Mouse (Mus musculus): ENCODE results near the gene Fam187b. TPM values are rescaled to one million over a fixed set of nuclear protein-coding genes. Genes with fewer than 3 reads are reported as not detected.

Fam187b gene
- 0.33 TPM for polyA plus RNA-seq (2017; shearing (Covaris generic))

GRCm38 (mm10) chr7:30973501-30974289 is at the start of gene Fam187b:
Gene Fam187b (plus strand): TSS chr7:30973790.

DNA sequence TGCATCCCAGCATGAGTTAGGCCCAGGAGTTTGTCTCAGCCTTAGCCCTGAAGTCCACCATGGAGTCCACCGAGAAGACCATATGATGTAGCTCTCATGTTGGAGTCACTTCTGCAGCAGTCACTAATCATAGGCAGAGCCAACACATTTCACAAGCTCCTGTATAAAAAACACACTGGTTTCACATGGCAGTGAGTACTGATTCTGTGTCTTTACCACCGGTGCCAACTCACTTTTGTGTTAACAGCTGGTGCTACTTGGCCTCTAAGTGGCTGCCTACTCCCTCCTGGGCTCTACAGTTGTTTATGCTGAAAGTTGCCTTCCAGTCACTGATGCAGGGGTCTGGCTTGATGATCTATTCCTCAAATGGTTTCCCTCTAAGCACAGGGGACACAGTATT is 49.0 kb upstream of the Fam187b start, which contains the start of gene Hamp2:
Gene Hamp2, minus strand, starts transcription at position 101 of the 400 bp plus-strand sequence.

GRCm38 (mm10) chr7:30943909-30944635 is 29.5 kb upstream of the Fam187b start, which contains the start of gene Hamp:
Gene Hamp (minus strand): TSS chr7:30944032.

DNA sequence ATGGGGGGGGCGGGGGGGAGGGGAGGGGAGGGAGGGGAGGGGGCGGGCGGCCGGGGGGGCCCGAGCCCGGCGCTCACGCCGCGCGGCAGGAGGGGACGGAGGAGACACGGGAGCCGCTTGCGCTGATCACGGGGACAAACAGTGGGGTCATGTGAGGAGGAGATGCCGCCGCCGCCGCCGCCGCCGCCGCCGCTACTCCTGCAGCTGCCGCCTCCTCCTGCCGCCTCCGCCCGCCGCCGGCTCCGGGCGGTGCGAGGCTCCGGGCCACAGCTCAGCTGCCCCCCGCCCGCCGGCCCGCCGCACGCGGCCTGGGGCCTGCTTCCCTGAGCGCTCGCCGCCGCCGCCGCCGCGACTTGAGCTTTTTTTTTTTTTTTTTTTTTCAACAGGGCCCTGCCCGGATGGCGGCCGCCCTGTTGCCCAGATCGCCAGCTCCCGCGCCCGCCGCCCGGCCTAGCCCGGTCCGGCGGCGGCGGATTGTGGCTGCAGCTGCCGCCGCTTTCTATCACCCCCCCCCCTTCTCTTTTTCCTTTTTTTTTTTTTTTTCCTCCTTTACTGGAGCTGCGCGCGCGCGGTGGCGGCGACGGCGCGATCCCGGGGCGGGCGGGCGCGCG is 16.7 kb upstream of the Fam187b start, which contains the start of gene Usf2:
Gene Usf2, minus strand, starts transcription at position 48 of the 611 bp plus-strand sequence.

GRCm38 (mm10) chr7:30973251-30973500 is 414 bp upstream of the Fam187b start, which contains the start of gene Lsr:
Gene Lsr (minus strand): TSS chr7:30973464.

Other genes with a start within 250 kb of the Fam187b start
- gene Tmem147, start 244.2 kb upstream of the Fam187b start, polyA plus RNA-seq (2017; shearing (Covaris generic)): 66.4 TPM
- 1.1 TPM for gene Gapdhs, start 230.1 kb upstream of the Fam187b start, polyA plus RNA-seq (2017; shearing (Covaris generic))
- 1.2 TPM for gene Sbsn, start 222.3 kb upstream of the Fam187b start, polyA plus RNA-seq (2017; shearing (Covaris generic))
- gene Dmkn, start 210.0 kb upstream of the Fam187b start, polyA plus RNA-seq (2017; shearing (Covaris generic)): not detected
- not detected for gene Krtdap, start 185.9 kb upstream of the Fam187b start, polyA plus RNA-seq (2017; shearing (Covaris generic))
- gene Ffar2, start 150.0 kb upstream of the Fam187b start, polyA plus RNA-seq (2017; shearing (Covaris generic)): 0.27 TPM
- not detected for gene Ffar3, start 117.6 kb upstream of the Fam187b start, polyA plus RNA-seq (2017; shearing (Covaris generic))
- not detected for gene Ffar1, start 112.2 kb upstream of the Fam187b start, polyA plus RNA-seq (2017; shearing (Covaris generic))
- 26.8 TPM for gene Cd22, start 93.4 kb upstream of the Fam187b start, polyA plus RNA-seq (2017; shearing (Covaris generic))
- gene Mag, start 58.9 kb upstream of the Fam187b start, polyA plus RNA-seq (2017; shearing (Covaris generic)): 0.26 TPM
- not detected for gene Hamp2, start 49.1 kb upstream of the Fam187b start, polyA plus RNA-seq (2017; shearing (Covaris generic))
- gene Hamp, start 29.8 kb upstream of the Fam187b start, polyA plus RNA-seq (2017; shearing (Covaris generic)): not detected
- gene Usf2, start 17.0 kb upstream of the Fam187b start, polyA plus RNA-seq (2017; shearing (Covaris generic)): 14.3 TPM
- gene Lsr, start 326 bp upstream of the Fam187b start, polyA plus RNA-seq (2017; shearing (Covaris generic)): 9.2 TPM
- gene Fxyd5, start 68.7 kb downstream of the Fam187b start, polyA plus RNA-seq (2017; shearing (Covaris generic)): 1,577 TPM
- 0.85 TPM for gene Fxyd7, start 77.7 kb downstream of the Fam187b start, polyA plus RNA-seq (2017; shearing (Covaris generic))
- not detected for gene Fxyd1, start 83.4 kb downstream of the Fam187b start, polyA plus RNA-seq (2017; shearing (Covaris generic))
- not detected for gene Lgi4, start 85.6 kb downstream of the Fam187b start, polyA plus RNA-seq (2017; shearing (Covaris generic))
- gene Fxyd3, start 102.9 kb downstream of the Fam187b start, polyA plus RNA-seq (2017; shearing (Covaris generic)): not detected
- not detected for gene Hpn, start 141.5 kb downstream of the Fam187b start, polyA plus RNA-seq (2017; shearing (Covaris generic))
- not detected for gene Scn1b, start 153.2 kb downstream of the Fam187b start, polyA plus RNA-seq (2017; shearing (Covaris generic))
- gene Gramd1a, start 182.1 kb downstream of the Fam187b start, polyA plus RNA-seq (2017; shearing (Covaris generic)): 372 TPM

Data from effector memory CD4-positive, alpha-beta T cell, adult 7 months (primary cell).